Mouse (Mus musculus) kidney, adult 2 months (tissue): Measurements from ENCODE around the gene Rnf44.

ENCODE experiments used
- CTCF ChIP-seq: fragments of 200-500 bp; conservative IDR thresholded peaks from 2 replicates; pipeline ENCODE4 v1.5.1; 2011; ENCODE audit warnings: low read depth, mild to moderate bottlenecking, control low read depth, low read length, moderate library complexity, mixed read lengths; ENCODE audit not compliant: insufficient read depth, insufficient read length
- POLR2A ChIP-seq: fragments of 200-500 bp; IDR thresholded peaks from one replicate; pipeline ENCODE4 v1.6.1; 2011; ENCODE audit warnings: low read depth, low read length, control low read depth

DNA sequence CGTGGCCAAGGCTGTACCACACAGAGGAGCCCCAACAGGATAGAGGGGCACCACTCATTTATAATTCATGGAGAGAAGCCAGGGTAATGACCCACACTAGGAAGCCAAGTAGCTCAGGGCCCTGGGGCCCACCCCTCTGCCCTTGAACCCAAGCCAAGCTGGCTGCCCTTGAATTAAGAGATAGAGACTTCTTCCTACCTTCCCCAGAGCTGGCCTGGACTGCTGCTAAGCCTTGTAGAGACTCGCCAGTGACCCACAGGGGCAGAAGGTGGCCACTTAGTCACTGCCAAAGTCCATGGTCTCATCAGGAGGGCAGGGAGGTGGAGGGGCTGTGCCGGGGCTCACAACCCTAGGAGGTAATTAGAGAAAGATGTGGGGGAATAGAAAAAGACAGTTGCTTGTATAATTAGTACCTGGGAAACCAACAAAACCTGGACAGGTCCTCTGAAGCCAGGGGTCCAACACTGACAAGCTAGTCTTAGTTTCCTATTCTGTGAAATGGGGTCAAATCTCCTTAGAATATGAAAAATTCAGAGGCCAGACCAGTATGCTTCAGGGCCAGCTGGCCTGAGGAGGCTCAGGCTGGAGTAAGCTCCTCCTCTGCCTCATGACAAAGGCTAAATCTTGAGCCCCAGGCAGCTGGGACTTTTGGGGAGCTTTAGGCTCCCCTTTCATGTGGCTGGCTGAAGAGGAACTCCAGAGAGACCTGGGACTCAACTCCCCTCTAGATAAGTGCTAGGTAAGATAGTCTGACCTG, 9.4 kb downstream of the Rnf44 start:
- TF ChIP-seq POLR2A, result no peak
- no peak for TF ChIP-seq CTCF
